Mouse (Mus musculus): ENCODE data around the gene Amt. TPM values are rescaled to one million over a fixed set of nuclear protein-coding genes. Genes with fewer than 3 reads are reported as not detected.

Gene Amt
- polyA plus RNA-seq, 1 experiment from 2014 or later, result 30.2 TPM

DNA sequence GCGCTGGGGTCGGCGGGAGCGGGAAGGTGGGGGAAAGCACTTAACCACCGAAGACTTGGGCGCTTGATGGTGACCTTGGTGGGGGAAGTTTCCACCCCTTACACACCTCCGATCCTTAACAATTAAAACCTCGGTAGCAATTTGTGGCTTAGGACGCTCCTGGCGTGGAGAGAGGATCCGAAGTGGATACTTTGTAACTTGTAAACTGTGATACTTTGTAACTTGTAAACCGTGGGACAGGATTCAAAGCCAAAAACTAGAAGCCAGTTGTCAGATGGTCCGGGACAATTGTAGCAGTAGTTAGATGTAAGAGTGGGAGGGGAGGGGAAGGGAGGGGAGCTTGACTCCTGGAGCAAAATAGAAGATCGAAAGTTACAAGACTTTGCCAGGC lies 51.6 kb downstream of the Amt start:
- H3K36me3 ChIP-seq (ENCODE audit: control insufficient read depth, insufficient read depth, low read length), result peaks cover 20% of the 10 kb centered on the region
- H3K4me1 ChIP-seq (ENCODE audit: control insufficient read depth, insufficient read depth, low read length), result peaks cover 13% of the 10 kb centered on the region
- H3K4me3 ChIP-seq (ENCODE audit: low read depth, low read length), result peak overlapping the region; percentile 81
- peak overlapping the region; percentile 88 for H3K27ac ChIP-seq (ENCODE audit: low read length)
- H3K27me3 ChIP-seq (ENCODE audit: control insufficient read depth, insufficient read depth, low read depth, low read length), result no peaks in the 10 kb centered on the region
- 11% methylated on average over 14 of the region's 14 CpGs for WGBS
- H3K9me3 ChIP-seq (replicated peaks; ENCODE audit: control insufficient read depth, low read length, poor library complexity, severe bottlenecking), result no peaks in the 10 kb centered on the region
- no peak for ATAC-seq
- peak overlapping the region; percentile 92 for H3K9ac ChIP-seq (ENCODE audit: low read depth, low read length)
- H3K4me2 ChIP-seq (ENCODE audit: low read length), result peak overlapping the region; percentile 87

DNA sequence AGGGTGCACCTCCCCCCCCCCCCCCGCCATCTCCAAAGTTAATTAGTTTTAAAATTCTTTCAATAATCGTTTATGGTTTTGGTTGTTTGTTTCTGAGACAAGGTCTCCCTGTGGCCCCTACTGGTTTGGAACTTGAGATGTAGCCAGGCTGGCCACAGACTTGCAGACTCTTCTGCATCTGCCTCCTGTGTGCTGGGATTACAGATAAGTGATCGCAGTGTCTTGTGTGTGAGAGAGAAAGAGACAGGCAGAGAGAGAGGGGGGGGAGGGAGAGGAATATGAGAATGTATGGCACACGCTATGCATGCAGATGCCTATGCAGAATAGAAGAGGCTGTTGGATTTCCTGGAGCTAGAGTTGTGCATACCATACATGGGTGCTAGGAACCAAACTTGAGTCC lies 53.1 kb downstream of the Amt start:
- Histone ChIP-seq H3K27ac (ENCODE audit: low read length) (no peak overlapping the region), H3K4me1 (ENCODE audit: control insufficient read depth, insufficient read depth, low read length) (peaks cover 13% of the 10 kb centered on the region), H3K27me3 (ENCODE audit: control insufficient read depth, insufficient read depth, low read depth, low read length) (no peaks in the 10 kb centered on the region), H3K9ac (ENCODE audit: low read depth, low read length) (no peak overlapping the region), H3K4me3 (ENCODE audit: low read depth, low read length) (no peak overlapping the region), H3K4me2 (ENCODE audit: low read length) (no peak overlapping the region), H3K9me3 (replicated peaks; ENCODE audit: control insufficient read depth, low read length, poor library complexity, severe bottlenecking) (no peaks in the 10 kb centered on the region), H3K36me3 (ENCODE audit: control insufficient read depth, insufficient read depth, low read length) (peaks cover 28% of the 10 kb centered on the region)
- ATAC-seq, result no peak
- WGBS, result 96% methylated on average over 3 of the region's 4 CpGs

Other genes starting within 250 kb of the Amt start
- gene Gmppb, start 247.6 kb upstream of the Amt start, polyA plus RNA-seq (2015; fragmentation: Nextera tagmentation; extraction: Ambion mirVana), result 19.8 and 22.8 TPM in 2 replicates
- 2.6 and 2.8 TPM in 2 replicates for gene Amigo3, start 243.7 kb upstream of the Amt start, polyA plus RNA-seq (2015; fragmentation: Nextera tagmentation; extraction: Ambion mirVana)
- 0.09 TPM in 1 of 2 replicates, not detected in the other for gene Mst1, start 216.4 kb upstream of the Amt start, polyA plus RNA-seq (2015; fragmentation: Nextera tagmentation; extraction: Ambion mirVana)
- 53.4 and 53.9 TPM in 2 replicates for gene Rnf123, start 213.5 kb upstream of the Amt start, polyA plus RNA-seq (2015; fragmentation: Nextera tagmentation; extraction: Ambion mirVana)
- gene Apeh, start 202.2 kb upstream of the Amt start, polyA plus RNA-seq (2015; fragmentation: Nextera tagmentation; extraction: Ambion mirVana), result 46.0 and 50.8 TPM in 2 replicates
- 8.6 and 10.1 TPM in 2 replicates for gene Bsn, start 106.5 kb upstream of the Amt start, polyA plus RNA-seq (2015; fragmentation: Nextera tagmentation; extraction: Ambion mirVana)
- gene Dag1, start 32.9 kb upstream of the Amt start, polyA plus RNA-seq (2015; fragmentation: Nextera tagmentation; extraction: Ambion mirVana), result 67.9 and 79.5 TPM in 2 replicates
- 149 and 163 TPM in 2 replicates for gene Nicn1, start 6.4 kb upstream of the Amt start, polyA plus RNA-seq (2015; fragmentation: Nextera tagmentation; extraction: Ambion mirVana)
- gene Rhoa, start 9.3 kb downstream of the Amt start, polyA plus RNA-seq (2015; fragmentation: Nextera tagmentation; extraction: Ambion mirVana), result 273 and 286 TPM in 2 replicates
- 47.9 and 49.2 TPM in 2 replicates for gene Tcta, start 9.3 kb downstream of the Amt start, polyA plus RNA-seq (2015; fragmentation: Nextera tagmentation; extraction: Ambion mirVana)
- gene Gpx1, start 42.0 kb downstream of the Amt start, polyA plus RNA-seq (2015; fragmentation: Nextera tagmentation; extraction: Ambion mirVana), result 434 and 456 TPM in 2 replicates
- gene Usp4, start 51.0 kb downstream of the Amt start, polyA plus RNA-seq (2015; fragmentation: Nextera tagmentation; extraction: Ambion mirVana), result 126 and 142 TPM in 2 replicates
- 2.3 and 2.5 TPM in 2 replicates for gene 1700102P08Rik, start 96.0 kb downstream of the Amt start, polyA plus RNA-seq (2015; fragmentation: Nextera tagmentation; extraction: Ambion mirVana)
- gene Ccdc36, start 131.6 kb downstream of the Amt start, polyA plus RNA-seq (2015; fragmentation: Nextera tagmentation; extraction: Ambion mirVana), result 1.7 and 2.6 TPM in 2 replicates
- gene BC048562, start 139.6 kb downstream of the Amt start, polyA plus RNA-seq (2015; fragmentation: Nextera tagmentation; extraction: Ambion mirVana), result not detected in 2 replicates
- gene Ccdc71, start 163.7 kb downstream of the Amt start, polyA plus RNA-seq (2015; fragmentation: Nextera tagmentation; extraction: Ambion mirVana), result 65.2 and 69.3 TPM in 2 replicates
- 72.6 and 81.0 TPM in 2 replicates for gene Klhdc8b, start 164.7 kb downstream of the Amt start, polyA plus RNA-seq (2015; fragmentation: Nextera tagmentation; extraction: Ambion mirVana)
- gene Lamb2, start 182.9 kb downstream of the Amt start, polyA plus RNA-seq (2015; fragmentation: Nextera tagmentation; extraction: Ambion mirVana), result 18.6 and 19.3 TPM in 2 replicates
- gene Usp19, start 193.7 kb downstream of the Amt start, polyA plus RNA-seq (2015; fragmentation: Nextera tagmentation; extraction: Ambion mirVana), result 68.6 and 71.5 TPM in 2 replicates
- 56.6 and 68.2 TPM in 2 replicates for gene Qars, start 210.9 kb downstream of the Amt start, polyA plus RNA-seq (2015; fragmentation: Nextera tagmentation; extraction: Ambion mirVana)
- 119 and 132 TPM in 2 replicates for gene Qrich1, start 220.0 kb downstream of the Amt start, polyA plus RNA-seq (2015; fragmentation: Nextera tagmentation; extraction: Ambion mirVana)

Measured in midbrain, embryonic 16.5 days (tissue).